Mouse (Mus musculus) adrenal gland, postnatal 10 days (tissue): ENCODE measurements at regions not wholly inside any gene's neighbourhood (a gene's known extent, or its start where the extent isn't known, plus 50 kb on each side); places are given as distances from the start of the nearest gene placed in this dataset.

Experiments used
- DNase-seq: peaks from one replicate; pipeline ENCODE4 v3.0.0; 2021; ENCODE audit warnings: mixed read lengths

GRCm38 (mm10) chr5:119944371-119944770 lies 111.9 kb downstream of the Tbx5 start:
- no peak for DNase-seq

GRCm38 (mm10) chr5:119948399-119948798 lies 115.9 kb downstream of the Tbx5 start:
- no peak for DNase-seq

- DNase-seq, result no peak
These were observed 119.6 kb downstream of the Tbx5 start for GRCm38 (mm10) chr5:119952085-119952484.

- DNase-seq, result no peak
These were observed 120.7 kb downstream of the Tbx5 start for GRCm38 (mm10) chr5:119953189-119953588.

- no peak for DNase-seq
These were observed 121.5 kb downstream of the Tbx5 start for GRCm38 (mm10) chr5:119953811-119954566.

- peak; percentile 11 for DNase-seq
These were observed 126.5 kb downstream of the Tbx5 start for GRCm38 (mm10) chr5:119958942-119959341.

GRCm38 (mm10) chr5:119964751-119965150 lies 132.3 kb downstream of the Tbx5 start:
- no peak for DNase-seq

- DNase-seq, result no peak
These were observed 138.8 kb downstream of the Tbx5 start for GRCm38 (mm10) chr5:119971286-119971685.

- DNase-seq, result peak; percentile 17
These were observed 140.5 kb downstream of the Tbx5 start for GRCm38 (mm10) chr5:119972802-119973437.

- DNase-seq, result no peak
These were observed 138.1 kb upstream of the Rbm19 start for GRCm38 (mm10) chr5:119978096-119978715.

- no peak for DNase-seq
These were observed 135.0 kb upstream of the Rbm19 start for GRCm38 (mm10) chr5:119981111-119981807.

GRCm38 (mm10) chr5:119984206-119984605 lies 132.1 kb upstream of the Rbm19 start:
- DNase-seq, result peak; percentile 10

- no peak for DNase-seq
These were observed 124.1 kb upstream of the Rbm19 start for GRCm38 (mm10) chr5:119992130-119992529.

- no peak for DNase-seq
These were observed 120.5 kb upstream of the Rbm19 start for GRCm38 (mm10) chr5:119995726-119996125.

- no peak for DNase-seq
These were observed 110.4 kb upstream of the Rbm19 start for GRCm38 (mm10) chr5:120005696-120006469.

- DNase-seq, result no peak
These were observed 108.5 kb upstream of the Rbm19 start for GRCm38 (mm10) chr5:120007738-120008137.

GRCm38 (mm10) chr5:120008306-120008705 lies 108.0 kb upstream of the Rbm19 start:
- no peak for DNase-seq

- DNase-seq, result no peak
These were observed 100.8 kb upstream of the Rbm19 start for GRCm38 (mm10) chr5:120015417-120015816.

GRCm38 (mm10) chr5:120018126-120018525 lies 98.1 kb upstream of the Rbm19 start:
- DNase-seq, result no peak

GRCm38 (mm10) chr5:120020748-120021147 lies 95.5 kb upstream of the Rbm19 start:
- no peak for DNase-seq

- DNase-seq, result no peak
These were observed 94.0 kb upstream of the Rbm19 start for GRCm38 (mm10) chr5:120022276-120022675.

- no peak for DNase-seq
These were observed 92.2 kb upstream of the Rbm19 start for GRCm38 (mm10) chr5:120024071-120024470.
